Mouse (Mus musculus) activated CD4-positive, CD25-positive, alpha-beta regulatory T cell, adult 4 months (primary cell): ENCODE measurements around the gene Spg7. TPM values are rescaled to one million over a fixed set of nuclear protein-coding genes. Genes with fewer than 3 reads are reported as not detected.
A peak's percentile ranks its signal among the peaks of the same experiment; 100 is the strongest.
"Not testable (repeated sequence)": the region's sequence is repeated elsewhere in the genome, so short reads cannot be mapped to it uniquely, and the experiment has no call there.

Experiments
- ATAC-seq: one replicate; pipeline ENCODE4 v1.8.0; 2017
- polyA plus RNA-seq, 2 experiments: library from polyadenylated mRNA; unstranded; fragments of 100-300 nt; shearing (Covaris generic); gene quantifications; one replicate each; pipeline ENCODE4 v1.2.1; 2017

Spg7 gene
- polyA plus RNA-seq, 2 experiments from 2014 or later = 11.4 to 21.1 TPM

- no peak for ATAC-seq
Measured at GRCm38 (mm10) chr8:123041774-123042105, 21.0 kb upstream of the Spg7 start.

- peak; percentile 84 for ATAC-seq
Measured at GRCm38 (mm10) chr8:123042158-123042973, 20.4 kb upstream of the Spg7 start, which contains the start of gene Ankrd11. Gene Ankrd11 (minus strand): TSS chr8:123042277.

GRCm38 (mm10) chr8:123042974-123043625 is 19.6 kb upstream of the Spg7 start:
- ATAC-seq = no peak

- ATAC-seq = no peak
Measured at GRCm38 (mm10) chr8:123043941-123044340, 18.8 kb upstream of the Spg7 start.

- not testable (repeated sequence) for ATAC-seq
Measured at GRCm38 (mm10) chr8:123044743-123045425, 17.9 kb upstream of the Spg7 start.

- ATAC-seq = no peak
Measured at GRCm38 (mm10) chr8:123046706-123047105, 16.0 kb upstream of the Spg7 start.

GRCm38 (mm10) chr8:123047827-123048226 is 14.9 kb upstream of the Spg7 start:
- no peak for ATAC-seq

GRCm38 (mm10) chr8:123048402-123048801 is 14.3 kb upstream of the Spg7 start:
- ATAC-seq = no peak

- ATAC-seq = peak; percentile 31
Measured at GRCm38 (mm10) chr8:123051458-123051857, 11.3 kb upstream of the Spg7 start.

GRCm38 (mm10) chr8:123064072-123064471 is 1.3 kb downstream of the Spg7 start:
- ATAC-seq = no peak

- ATAC-seq = peak; percentile 57
Measured at GRCm38 (mm10) chr8:123064809-123065213, 2.1 kb downstream of the Spg7 start.

GRCm38 (mm10) chr8:123065214-123066100 is 2.7 kb downstream of the Spg7 start:
- peak; percentile 66 for ATAC-seq

GRCm38 (mm10) chr8:123066101-123066683 is 3.5 kb downstream of the Spg7 start:
- ATAC-seq = no peak

- no peak for ATAC-seq
Measured at GRCm38 (mm10) chr8:123071176-123071575, 8.4 kb downstream of the Spg7 start.

GRCm38 (mm10) chr8:123077213-123077612 is 14.5 kb downstream of the Spg7 start:
- ATAC-seq = no peak

GRCm38 (mm10) chr8:123082993-123083392 is 20.3 kb downstream of the Spg7 start:
- no peak for ATAC-seq

- no peak for ATAC-seq
Measured at GRCm38 (mm10) chr8:123083610-123084009, 20.9 kb downstream of the Spg7 start.

- no peak for ATAC-seq
Measured at GRCm38 (mm10) chr8:123087289-123087688, 24.5 kb downstream of the Spg7 start.

GRCm38 (mm10) chr8:123097216-123097615 is 34.5 kb downstream of the Spg7 start:
- no peak for ATAC-seq

- ATAC-seq = no peak
Measured at GRCm38 (mm10) chr8:123097786-123098584, 35.2 kb downstream of the Spg7 start.

- no peak for ATAC-seq
Measured at GRCm38 (mm10) chr8:123100288-123100687, 37.5 kb downstream of the Spg7 start.
